Mouse (Mus musculus) G1E (cell line): Measurements from ENCODE around the gene Kcnc3. TPM values are rescaled to one million over a fixed set of nuclear protein-coding genes. Genes with fewer than 3 reads are reported as not detected.
A peak's percentile ranks its signal among the peaks of the same experiment; 100 is the strongest.

Source experiments
- ATAC-seq: 2 replicates; pipeline ENCODE4 v1.8.0; 2016; ENCODE audit warnings: mild to moderate bottlenecking; ENCODE audit not compliant: insufficient number of reproducible peaks, poor library complexity, low FRiP score, severe bottlenecking; ENCODE audit errors: extremely low read depth
- DNase-seq: peaks from one replicate; pipeline ENCODE4 v3.0.0; 2012; ENCODE audit warnings: low spot score
- H3K27me3 ChIP-seq: 2 replicates; pipeline ENCODE4 v1.6.1; 2012; ENCODE audit warnings: mild to moderate bottlenecking, low read length, inconsistent platforms; ENCODE audit not compliant: insufficient read depth
- H3K36me3 ChIP-seq: replicated peaks from 2 replicates; pipeline ENCODE3; 2012; ENCODE audit warnings: mild to moderate bottlenecking, inconsistent platforms
- H3K4me1 ChIP-seq: 2 replicates; pipeline ENCODE4 v1.6.1; 2012; ENCODE audit warnings: low read depth, low read length, inconsistent platforms, mixed read lengths; ENCODE audit not compliant: insufficient read depth
- H3K4me3 ChIP-seq: 2 replicates; pipeline ENCODE4 v1.5.1; 2012; ENCODE audit warnings: low read depth, mild to moderate bottlenecking, inconsistent platforms, low read length, moderate library complexity, mixed read lengths
- H3K9me3 ChIP-seq: replicated peaks from 2 replicates; pipeline ENCODE4 v1.6.1; 2012; ENCODE audit warnings: inconsistent platforms
- CTCF ChIP-seq: IDR thresholded peaks from 2 replicates; pipeline ENCODE4 v1.5.1; 2012; ENCODE audit warnings: low read depth, low read length, inconsistent platforms, mixed read lengths
- GATA1 ChIP-seq: IDR thresholded peaks from 2 replicates; pipeline ENCODE4 v1.6.1; 2012; ENCODE audit warnings: borderline replicate concordance, low read length, inconsistent platforms, mixed read lengths
- GATA2 ChIP-seq: IDR thresholded peaks from 2 replicates; pipeline ENCODE4 v1.6.1; 2012; ENCODE audit warnings: low read depth, low read length, inconsistent platforms, borderline replicate concordance
- POLR2AphosphoS5 ChIP-seq: IDR thresholded peaks from 2 replicates; pipeline ENCODE4 v1.6.1; 2012; ENCODE audit warnings: low read depth, low read length, inconsistent platforms; ENCODE audit not compliant: insufficient replicate concordance
- TAL1 ChIP-seq: conservative IDR thresholded peaks from 2 replicates; pipeline ENCODE4 v1.6.1; 2012; ENCODE audit warnings: low read depth, low read length, inconsistent platforms, mixed read lengths
- polyA plus RNA-seq: library from polyadenylated mRNA; stranded (reverse); fragments of >175 nt; gene quantifications from 2 replicates; pipeline ENCODE4 v1.2.3, GENCODE M21; 2012
- total RNA-seq, 2 experiments: library from RNA; stranded (forward) in 1 of 2; stranded (reverse) in 1 of 2; fragments of 200-1000 nt in 1 of 2; fragments of >200 nt in 1 of 2; fragmentation: Nextera tagmentation in 1 of 2; gene quantifications; 2 replicates each; pipeline ENCODE4 v1.2.3; 2014 to 2017

Kcnc3 gene
- total and polyA plus RNA-seq, 3 experiments: 0.05 to 0.53 TPM; not detected in 1

DNA sequence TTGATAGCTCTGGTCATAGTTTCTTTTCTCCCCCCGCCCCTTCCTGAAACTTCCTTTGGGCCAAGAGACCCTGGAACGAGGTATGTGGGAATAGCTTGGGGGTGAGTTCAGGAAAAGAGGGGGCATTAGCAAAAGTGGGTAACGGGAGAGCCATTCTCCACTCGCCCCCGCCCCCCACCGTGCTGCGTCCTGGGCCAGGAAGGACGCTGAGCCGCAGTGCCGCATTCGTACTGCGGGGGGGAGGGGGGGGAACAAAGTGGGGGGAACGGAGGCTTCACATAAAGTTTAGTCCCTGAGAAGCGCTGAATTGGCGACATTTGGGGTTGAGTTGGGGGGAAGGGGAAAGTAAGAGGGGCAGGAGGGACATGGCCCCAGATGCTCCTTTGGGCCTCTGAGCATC is 2.6 kb downstream of the Kcnc3 start:
- Histone ChIP-seq H3K9me3 (peaks cover 11% of the 10 kb centered on the region), H3K27me3 (peaks cover 18% of the 10 kb centered on the region), H3K4me3 (no peak overlapping the region), H3K36me3 (no peaks in the 10 kb centered on the region), H3K4me1 (peaks cover 4% of the 10 kb centered on the region)
- no peak for DNase-seq
- no peak for ATAC-seq
- TF ChIP-seq CTCF (no peak), GATA1 (no peak), TAL1 (no peak), POLR2AphosphoS5 (no peak), GATA2 (no peak)

DNA sequence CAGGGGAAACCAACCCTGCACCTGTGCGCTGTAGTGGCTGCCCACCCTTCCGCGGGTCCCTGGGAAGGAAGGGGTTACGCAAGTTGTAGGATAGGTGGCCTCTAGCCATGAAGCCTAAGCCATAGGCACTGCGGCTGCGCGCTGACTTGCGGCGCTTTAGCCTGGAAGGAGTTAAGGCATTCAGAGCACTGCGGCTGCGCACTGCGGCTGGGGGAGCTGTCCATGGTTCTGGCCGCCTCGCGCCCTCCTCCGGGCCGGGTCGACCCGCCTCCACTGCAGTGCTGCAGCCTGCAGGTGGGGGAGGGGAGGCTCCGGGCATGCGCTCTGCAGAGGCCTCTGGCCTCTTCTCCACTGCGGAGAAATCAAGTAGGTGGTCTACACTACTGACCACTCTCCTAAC is 3.3 kb downstream of the Kcnc3 start:
- peaks cover 13% of the 10 kb centered on the region for H3K27me3 ChIP-seq
- ATAC-seq (no peak), DNase-seq (peak; percentile 25)
- H3K36me3 ChIP-seq: no peaks in the 10 kb centered on the region
- H3K4me1 ChIP-seq: peaks cover 4% of the 10 kb centered on the region
- peaks cover 11% of the 10 kb centered on the region for H3K9me3 ChIP-seq
- TF ChIP-seq GATA2 (no peak), GATA1 (no peak), CTCF (no peak), TAL1 (no peak), POLR2AphosphoS5 (no peak)
- no peak overlapping the region for H3K4me3 ChIP-seq

DNA sequence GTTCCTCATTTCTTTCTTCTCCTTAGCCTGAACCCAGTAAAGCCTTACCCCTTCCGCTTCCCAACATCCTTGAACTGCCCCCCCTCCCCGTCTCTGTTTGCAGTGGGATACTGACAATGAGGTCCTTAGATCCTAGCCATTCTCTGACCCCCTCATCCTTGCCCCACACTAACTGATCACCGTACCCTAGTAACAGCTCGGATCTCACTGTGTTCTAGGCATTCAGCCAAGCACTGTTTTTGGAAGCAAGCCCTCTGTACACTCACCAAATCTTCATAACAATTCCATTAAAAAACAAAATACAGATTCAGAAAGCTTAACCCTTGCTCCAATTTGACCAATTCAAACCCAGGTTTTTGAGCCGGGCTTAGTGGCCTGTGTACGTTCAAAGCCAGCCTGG is 3.8 kb downstream of the Kcnc3 start:
- H3K36me3 ChIP-seq: no peaks in the 10 kb centered on the region
- ATAC-seq: no peak
- H3K4me3 ChIP-seq: no peak overlapping the region
- DNase-seq: no peak
- TF ChIP-seq POLR2AphosphoS5 (no peak), GATA1 (no peak), GATA2 (no peak), CTCF (no peak), TAL1 (no peak)
- peaks cover 9% of the 10 kb centered on the region for H3K27me3 ChIP-seq
- peaks cover 11% of the 10 kb centered on the region for H3K9me3 ChIP-seq
- H3K4me1 ChIP-seq: peaks cover under 1% of the 10 kb centered on the region

DNA sequence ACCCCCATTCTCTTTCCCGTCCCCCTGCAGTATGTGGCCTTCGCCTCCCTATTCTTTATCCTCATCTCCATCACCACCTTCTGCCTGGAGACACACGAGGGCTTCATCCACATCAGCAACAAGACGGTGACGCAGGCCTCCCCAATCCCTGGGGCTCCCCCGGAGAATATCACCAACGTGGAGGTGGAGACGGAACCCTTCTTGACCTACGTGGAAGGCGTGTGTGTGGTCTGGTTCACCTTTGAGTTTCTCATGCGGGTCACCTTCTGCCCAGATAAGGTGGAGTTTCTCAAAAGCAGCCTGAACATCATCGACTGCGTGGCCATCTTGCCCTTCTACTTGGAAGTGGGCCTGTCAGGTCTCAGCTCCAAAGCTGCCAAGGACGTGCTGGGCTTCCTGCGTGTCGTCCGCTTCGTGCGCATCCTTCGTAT is 4.7 kb downstream of the Kcnc3 start:
- TF ChIP-seq POLR2AphosphoS5 (no peak), GATA1 (no peak), CTCF (no peak), GATA2 (no peak), TAL1 (no peak)
- no peaks in the 10 kb centered on the region for H3K36me3 ChIP-seq
- peaks cover 11% of the 10 kb centered on the region for H3K9me3 ChIP-seq
- no peaks in the 10 kb centered on the region for H3K4me1 ChIP-seq
- no peak overlapping the region for H3K4me3 ChIP-seq
- ATAC-seq: no peak
- H3K27me3 ChIP-seq: peaks cover 2% of the 10 kb centered on the region; the same call in 1 of the 2 replicates
- no peak for DNase-seq

DNA sequence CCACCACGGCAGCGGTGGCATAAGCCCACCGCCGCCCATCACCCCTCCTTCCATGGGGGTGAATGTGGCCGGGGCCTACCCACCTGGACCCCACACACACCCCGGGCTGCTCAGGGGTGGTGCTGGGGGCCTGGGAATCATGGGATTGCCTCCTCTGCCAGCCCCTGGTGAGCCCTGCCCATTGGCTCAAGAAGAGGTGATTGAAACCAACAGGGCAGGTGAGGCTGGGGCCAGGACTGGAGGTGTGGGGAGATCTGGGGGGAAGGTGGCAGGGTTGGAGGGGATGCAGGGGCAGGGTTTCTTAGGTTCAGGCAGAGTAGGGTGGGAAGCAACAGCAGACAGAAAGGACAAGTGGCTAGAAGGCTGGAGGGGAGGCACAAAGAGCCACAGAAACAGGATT is 5.6 kb downstream of the Kcnc3 start:
- peaks cover 4% of the 10 kb centered on the region for H3K9me3 ChIP-seq
- no peak for ATAC-seq

DNA sequence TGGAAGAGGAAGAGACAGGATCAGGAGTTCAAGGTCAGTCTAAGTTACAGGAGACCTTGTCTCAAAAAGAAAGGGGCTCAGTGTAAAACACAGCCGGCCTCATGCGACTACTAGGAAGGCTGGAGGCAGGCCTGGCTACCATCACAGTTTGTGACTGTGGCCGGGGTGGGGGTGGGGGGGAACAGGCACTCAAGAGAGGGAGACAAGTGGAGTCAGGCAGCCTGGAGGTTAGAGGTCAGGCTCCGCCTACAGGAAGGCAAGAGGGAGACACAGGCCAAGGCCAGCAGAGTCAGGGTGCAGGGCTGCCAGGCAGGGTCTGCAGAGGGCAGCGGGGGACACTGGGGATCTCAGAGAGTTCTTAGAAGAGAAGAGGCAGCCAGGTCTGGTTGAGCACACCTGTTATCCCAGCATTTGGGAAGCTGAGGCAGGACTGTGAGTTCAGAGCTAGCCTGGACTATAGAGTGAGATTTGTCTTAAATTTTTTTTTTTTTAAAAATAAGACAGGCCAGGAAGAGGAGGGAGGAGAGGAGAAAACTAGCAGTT is 6.6 kb downstream of the Kcnc3 start:
- Histone ChIP-seq H3K4me1 (no peaks in the 10 kb centered on the region), H3K27me3 (no peaks in the 10 kb centered on the region; the same call in 1 of the 2 replicates), H3K4me3 (no peak overlapping the region), H3K9me3 (no peaks in the 10 kb centered on the region), H3K36me3 (no peaks in the 10 kb centered on the region)
- TF ChIP-seq POLR2AphosphoS5 (no peak), GATA2 (no peak), CTCF (no peak)
- no peak for DNase-seq
- ATAC-seq: no peak

More for the DNA sequence above, 5.6 kb downstream of the Kcnc3 start:
- Histone ChIP-seq H3K27me3 (no peaks in the 10 kb centered on the region; the same call in 1 of the 2 replicates), H3K36me3 (no peaks in the 10 kb centered on the region), H3K4me1 (no peaks in the 10 kb centered on the region), H3K4me3 (no peak overlapping the region)
- no peak for TF ChIP-seq TAL1
- TF ChIP-seq CTCF: no peak
- TF ChIP-seq GATA2: no peak
- no peak for TF ChIP-seq GATA1
- TF ChIP-seq POLR2AphosphoS5: no peak
- no peak for DNase-seq
